13 mouse cellular contexts compared by ENCODE assay signal in the genomic region with DNA sequence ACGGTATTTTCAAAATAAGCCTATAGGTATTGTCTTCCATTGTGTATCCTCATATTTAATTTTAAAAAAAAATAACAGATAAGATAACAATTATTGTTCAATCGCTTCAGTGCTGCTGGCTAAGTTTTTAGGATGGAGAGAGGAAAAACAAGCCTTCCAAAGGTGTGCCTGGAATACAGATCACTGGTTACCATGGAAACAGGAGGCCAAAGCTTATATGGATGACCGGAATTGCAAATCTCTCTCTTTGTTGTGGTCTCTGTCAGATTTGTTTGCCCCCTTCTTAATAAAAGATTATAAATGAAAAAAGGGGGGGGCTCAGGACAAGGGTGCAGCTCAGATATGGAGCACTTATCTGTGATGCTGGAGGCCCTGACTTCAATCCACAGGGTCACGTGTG. TPM values are rescaled to one million over a fixed set of nuclear protein-coding genes. Genes with fewer than 3 reads are reported as not detected.
A peak's percentile ranks its signal among the peaks of the same experiment; 100 is the strongest.
DNase-seq lines count a peak whose midpoint lies in the region; ATAC-seq and TF ChIP-seq lines count a peak whose summit lies in the region.
"Had no signal": no experiment of that assay in that cellular context is flagged by ENCODE, and none has a peak within 500 bp of the region (broad histone marks: within the 10 kb centered on the region; RNA-seq: fewer than 3 reads in every experiment).

No protein-coding gene starts in this region.

- DNase-seq in layer of hippocampus, adult 2 months (ENCODE audit: low spot score in 2 of 2), result no peak
- DNase-seq in layer of hippocampus, adult 18-20 months (ENCODE audit: low spot score in 2 of 2), result no peak
- no peak for DNase-seq in urinary bladder, adult 18-20 months (ENCODE audit: low spot score in 2 of 2)
- DNase-seq in liver, result no peak
- DNase-seq in ovary, adult 18-20 months (ENCODE audit: low spot score), result no peak
- DNase-seq: cerebellum, adult 2 months; gastrocnemius, postnatal 10 days; kidney, postnatal 4 days had no signal

- H3K4me1 ChIP-seq in forebrain, embryonic 12.5 days, result peaks cover 36% of the 10 kb centered on the region
- H3K4me1 ChIP-seq in hindbrain, embryonic 16.5 days (ENCODE audit: control insufficient read depth, insufficient read depth, low read depth, low read length), result peaks cover 13% of the 10 kb centered on the region
- peaks cover 33% of the 10 kb centered on the region for H3K4me1 ChIP-seq in neural tube, embryonic 13.5 days (replicated peaks)

- ATAC-seq in forebrain, embryonic 12.5 days (ENCODE audit: low FRiP score), result no peak
- no peak for ATAC-seq in hindbrain, embryonic 16.5 days
- ATAC-seq in neural tube, embryonic 13.5 days (ENCODE audit: low read depth), result no peak
- ATAC-seq: intestine, postnatal 0 days had no signal

- no peaks in the 10 kb centered on the region for H3K27me3 ChIP-seq in forebrain, embryonic 12.5 days
- H3K27me3 ChIP-seq in hindbrain, embryonic 16.5 days (replicated peaks; ENCODE audit: control insufficient read depth, insufficient read depth, low read length), result no peaks in the 10 kb centered on the region
- H3K27me3 ChIP-seq in neural tube, embryonic 13.5 days, result no peaks in the 10 kb centered on the region

- peak overlapping the region; percentile 64 for H3K4me2 ChIP-seq in forebrain, embryonic 12.5 days
- peak overlapping the region; percentile 66 for H3K4me2 ChIP-seq in hindbrain, embryonic 16.5 days (ENCODE audit: low read length)
- peak overlapping the region; percentile 72 for H3K4me2 ChIP-seq in neural tube, embryonic 13.5 days
- H3K4me2 ChIP-seq: liver, embryonic 15.5 days had no signal

- H3K36me3 ChIP-seq in forebrain, embryonic 12.5 days (replicated peaks), result no peaks in the 10 kb centered on the region
- H3K36me3 ChIP-seq in hindbrain, embryonic 16.5 days (ENCODE audit: control insufficient read depth, insufficient read depth, low read length), result no peaks in the 10 kb centered on the region
- H3K36me3 ChIP-seq in neural tube, embryonic 13.5 days, result 0 out of 2 replicates have a peak, but pooled peaks cover 6% of the 10 kb centered on the region
- H3K36me3 ChIP-seq: liver, embryonic 15.5 days had no signal

- H3K4me3 ChIP-seq in layer of hippocampus, adult 2 months, result peak overlapping the region; percentile 66
- H3K4me3 ChIP-seq in forebrain, embryonic 12.5 days (replicated peaks), result peak overlapping the region; percentile 69
- peak overlapping the region; percentile 97 for H3K4me3 ChIP-seq in hindbrain, embryonic 16.5 days (ENCODE audit: low read length)
- peak overlapping the region; percentile 100 for H3K4me3 ChIP-seq in neural tube, embryonic 13.5 days
- H3K4me3 ChIP-seq: liver, embryonic 15.5 days had no signal

- WGBS in forebrain, embryonic 12.5 days, result 37% methylated on average over 4 of the region's 4 CpGs
- 18% methylated on average over 4 of the region's 4 CpGs for WGBS in hindbrain, embryonic 16.5 days
- 39% methylated on average over 4 of the region's 4 CpGs for WGBS in neural tube, embryonic 13.5 days

- H3K9ac ChIP-seq in forebrain, embryonic 12.5 days, result peak overlapping the region; percentile 44; the same call in 1 of the 2 replicates
- H3K9ac ChIP-seq in hindbrain, embryonic 16.5 days (ENCODE audit: low read depth, low read length), result peak overlapping the region; percentile 63
- H3K9ac ChIP-seq in neural tube, embryonic 13.5 days, result peak overlapping the region; percentile 100
- H3K9ac ChIP-seq: liver, embryonic 15.5 days had no signal

- H3K27ac ChIP-seq in layer of hippocampus, adult 2 months, result peak overlapping the region; percentile 67; the same call in 1 of the 2 replicates
- 0 out of 2 replicates have a peak overlapping the region, but pooled peaks have one; percentile 42 for H3K27ac ChIP-seq in forebrain, embryonic 12.5 days
- H3K27ac ChIP-seq in hindbrain, embryonic 16.5 days (ENCODE audit: low read depth, low read length), result peak overlapping the region; percentile 51
- H3K27ac ChIP-seq in neural tube, embryonic 13.5 days (replicated peaks), result peak overlapping the region; percentile 61
- H3K27ac ChIP-seq: liver, embryonic 15.5 days had no signal

- H3K9me3 ChIP-seq in forebrain, embryonic 12.5 days, result no peaks in the 10 kb centered on the region
- H3K9me3 ChIP-seq in hindbrain, embryonic 16.5 days (ENCODE audit: control insufficient read depth, low read length), result no peaks in the 10 kb centered on the region
- H3K9me3 ChIP-seq in neural tube, embryonic 13.5 days, result no peaks in the 10 kb centered on the region
- H3K9me3 ChIP-seq: liver, embryonic 15.5 days had no signal

- TF ChIP-seq CTCF in layer of hippocampus, adult 2 months (conservative IDR thresholded peaks at IDR 0.05), result no peak

RNA-seq across cellular contexts. Expression of a gene that starts 2.4 kb away (rescaled TPM):
- total RNA-seq in layer of hippocampus, adult 2 months (2021), result 100 to 1,000 TPM; 576 to 634 TPM
- 100 to 1,000 TPM; 598 to 644 TPM for total RNA-seq in layer of hippocampus, adult 18-20 months (2021)
- 154 and 231 TPM in 2 replicates for polyA plus RNA-seq in forebrain, embryonic 12.5 days (2016; fragmentation: Nextera tagmentation; extraction: Ambion mirVana)
- 148 and 150 TPM in 2 replicates for polyA plus RNA-seq in hindbrain, embryonic 16.5 days (2015; fragmentation: Nextera tagmentation; extraction: Ambion mirVana)
- 311 and 351 TPM in 2 replicates for polyA plus RNA-seq in neural tube, embryonic 13.5 days (2015; fragmentation: Nextera tagmentation; extraction: Ambion mirVana)

Comparison
In these comparisons a context has a peak if more than half of its experiments do, and no peak if none do; other contexts are left out.
1. H3K9ac ChIP-seq: peak in every context shown above with its lines; median percentile 100 in neural tube, embryonic 13.5 days; 63 in hindbrain, embryonic 16.5 days; 44 in forebrain, embryonic 12.5 days.